Mouse (Mus musculus) regulatory T cell (primary cell): ENCODE measurements at regions not wholly inside any gene's neighbourhood (a gene's known extent, or its start where the extent isn't known, plus 50 kb on each side); places are given as distances from the start of the nearest gene placed in this dataset.
"Not testable (repeated sequence)": the region's sequence is repeated elsewhere in the genome, so short reads cannot be mapped to it uniquely, and the experiment has no call there.

Source experiments
- in situ Hi-C: fragments of 300-600 bp; cut with MboI, MseI; formaldehyde crosslinking; loops from one replicate; pipeline ENCODE4 v1.15.1; 2025; ENCODE audit warnings: high pct_unique_total_duplicates

DNA sequence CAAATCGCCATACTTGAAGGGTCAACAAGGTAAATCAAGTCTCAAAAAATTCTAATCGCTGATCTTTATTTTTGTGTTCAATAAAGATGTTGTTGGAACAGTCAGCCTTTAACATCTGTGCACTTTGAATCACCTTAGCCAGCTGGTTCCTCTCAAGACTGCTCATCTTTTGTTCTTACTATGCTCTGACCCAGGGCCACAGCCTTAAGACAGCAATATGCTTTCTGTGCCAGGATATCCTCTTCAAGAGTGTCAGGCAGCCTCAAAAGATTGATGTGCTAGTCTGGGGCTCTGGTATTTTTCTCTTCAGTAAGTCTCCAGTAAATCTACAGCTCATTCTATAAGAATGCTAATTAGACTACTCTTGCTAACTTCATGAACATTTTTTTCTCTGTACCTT lies 199.9 kb downstream of the Dph6 start:
- in situ Hi-C loops: no loop called here

DNA sequence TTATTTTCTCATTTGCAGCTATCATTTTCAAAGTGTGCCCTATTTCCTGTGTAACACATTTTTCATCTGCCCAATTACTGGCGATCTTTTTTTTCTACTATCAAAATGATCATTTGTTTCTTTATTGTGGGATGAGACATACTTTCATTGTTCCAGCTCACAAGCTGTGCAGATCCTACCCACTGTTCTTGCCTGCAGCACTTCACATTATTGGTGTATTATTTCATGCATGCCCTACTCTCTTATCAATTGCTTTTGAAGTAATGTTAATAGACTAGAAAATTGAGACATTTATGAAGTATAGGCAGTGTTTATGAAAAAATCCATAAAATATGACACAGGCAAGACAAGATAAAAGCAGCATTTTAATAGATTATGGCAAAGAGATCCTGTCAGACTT lies 204.6 kb downstream of the Dph6 start:
- in situ Hi-C loops: no loop called here

GRCm38 (mm10) chr2:114443801-114444200 lies 211.0 kb downstream of the Dph6 start:
- in situ Hi-C loops: no loop called here

DNA sequence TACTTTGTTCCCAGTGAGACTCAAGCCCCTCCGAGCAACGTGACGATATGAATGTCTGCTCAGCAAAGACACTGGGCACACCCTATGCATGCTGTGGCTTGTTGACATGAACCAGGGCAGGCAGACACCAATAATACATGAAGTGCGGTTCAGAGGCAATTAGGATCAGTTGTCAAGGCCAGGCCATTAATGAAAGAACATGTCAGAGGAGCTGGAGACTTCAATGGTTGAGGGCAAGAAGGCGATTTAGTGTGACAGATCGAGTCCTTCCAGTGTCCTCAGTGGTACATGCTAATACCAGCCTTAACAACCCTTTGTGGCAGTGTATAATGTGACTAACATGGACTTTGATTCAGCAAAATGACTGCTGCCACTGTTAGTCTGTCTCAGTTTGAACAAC lies 213.8 kb downstream of the Dph6 start:
- in situ Hi-C loops: no loop called here

- in situ Hi-C loops: loop anchor here (10.0 kb wide), 1 partner anchor 1045 kb away; no protein-coding TSS in a partner anchor
These were observed 215.1 kb downstream of the Dph6 start for GRCm38 (mm10) chr2:114439668-114440067.

GRCm38 (mm10) chr2:114438048-114438447 lies 216.7 kb downstream of the Dph6 start:
- in situ Hi-C loops: loop anchor here (10.0 kb wide), 1 partner anchor 1047 kb away; no protein-coding TSS in a partner anchor

GRCm38 (mm10) chr2:114427426-114428157 lies 226.3 kb upstream of the Zfp770 start:
- in situ Hi-C loops: no loop called here

DNA sequence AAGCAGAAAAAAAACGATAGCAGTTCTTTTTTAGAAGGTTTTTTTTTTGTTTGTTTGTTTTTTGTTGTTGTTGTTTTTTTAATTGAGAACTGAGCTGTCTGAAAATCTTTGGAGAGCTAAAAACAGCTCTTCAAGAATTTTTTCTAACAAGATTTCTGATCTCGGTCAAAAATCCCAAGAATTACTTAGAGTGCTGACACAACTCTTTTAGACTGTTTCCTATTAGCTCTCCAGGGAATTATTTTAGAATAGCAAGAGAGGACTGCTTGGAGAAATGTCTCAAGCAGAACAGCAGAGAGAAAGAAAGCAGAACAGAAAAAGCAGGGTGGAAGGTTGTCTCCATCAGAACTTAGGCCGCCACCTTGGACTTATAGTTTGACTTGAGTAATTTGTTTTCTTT lies 218.1 kb upstream of the Zfp770 start:
- in situ Hi-C loops: no loop called here

GRCm38 (mm10) chr2:114413013-114413412 lies 211.7 kb upstream of the Zfp770 start:
- in situ Hi-C loops: no loop called here

- in situ Hi-C loops: no loop called here
These were observed 210.9 kb upstream of the Zfp770 start for GRCm38 (mm10) chr2:114411940-114412715.

DNA sequence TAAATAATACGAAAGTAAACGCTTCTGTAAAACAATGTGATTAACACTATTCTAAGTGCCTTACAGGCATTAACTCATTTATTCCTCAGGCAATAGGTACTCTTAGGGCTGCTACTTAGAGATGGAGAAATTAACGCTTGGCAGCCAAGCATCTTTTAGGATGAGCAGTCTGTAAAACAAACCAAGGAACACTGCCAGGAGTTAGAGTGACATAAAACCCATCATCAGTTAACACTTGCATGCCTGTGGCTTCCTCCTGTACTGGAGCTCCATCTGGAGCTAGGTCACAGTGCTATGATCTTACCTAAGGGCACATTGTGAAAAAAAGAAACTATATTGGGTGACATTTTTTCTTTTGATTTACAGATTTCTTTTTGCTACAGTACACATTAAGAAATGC lies 209.4 kb upstream of the Zfp770 start:
- in situ Hi-C loops: no loop called here

DNA sequence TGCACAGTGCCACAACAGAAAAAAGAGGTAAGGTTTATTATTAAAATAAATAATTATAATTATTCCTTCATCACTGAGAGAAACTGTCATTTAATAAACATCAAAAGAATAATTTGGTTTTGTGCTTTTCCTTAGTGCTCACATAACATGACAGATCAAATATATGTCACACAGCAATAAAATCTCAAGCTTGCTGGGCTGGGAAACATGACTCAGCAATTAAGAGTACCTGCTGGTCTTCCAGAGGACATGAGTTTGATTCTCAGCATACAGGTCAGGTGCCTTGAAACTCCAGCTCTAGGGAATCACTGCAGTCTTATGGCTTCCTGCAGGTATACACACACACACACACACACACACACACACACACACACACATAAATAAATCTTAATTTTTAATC lies 208.3 kb upstream of the Zfp770 start:
- in situ Hi-C loops: no loop called here

DNA sequence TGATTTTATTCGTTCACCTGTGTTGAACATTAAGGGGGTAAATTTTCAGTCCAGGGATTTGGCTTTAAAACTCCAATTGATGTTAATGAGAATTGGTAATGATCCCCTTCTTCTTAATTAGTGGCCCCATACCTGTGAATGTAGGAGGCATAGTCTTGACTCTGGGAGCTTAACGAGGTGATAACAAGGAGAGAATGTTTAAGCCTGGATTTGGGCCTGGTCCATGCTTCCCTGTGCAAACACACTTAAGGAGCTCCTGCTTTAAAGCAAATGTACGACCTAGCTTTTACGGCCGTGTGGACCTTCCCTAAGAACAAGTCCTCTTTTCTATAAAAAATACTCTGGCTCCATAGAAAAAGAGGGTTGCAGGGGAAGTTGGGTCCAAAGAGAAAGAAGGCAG lies 206.1 kb upstream of the Zfp770 start:
- in situ Hi-C loops: no loop called here

DNA sequence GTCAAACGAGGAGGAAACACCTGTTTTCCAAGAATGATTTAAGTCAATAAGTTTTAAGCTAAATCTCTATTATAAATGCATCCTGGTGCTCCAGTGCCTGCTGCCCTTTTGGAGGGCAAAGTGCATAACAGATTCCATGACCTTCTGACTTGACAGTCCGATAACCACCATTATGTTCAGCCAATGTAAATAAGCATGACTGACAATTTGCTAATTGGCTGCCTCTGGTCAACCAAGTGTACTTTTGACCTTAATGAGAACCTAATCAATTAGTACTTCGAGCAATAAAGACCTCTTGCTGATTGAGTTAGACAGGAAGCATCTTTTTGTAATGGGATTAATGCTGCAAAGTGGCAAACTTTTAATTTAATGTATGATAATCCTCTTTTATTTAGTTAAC lies 183.3 kb upstream of the Zfp770 start:
- in situ Hi-C loops: no loop called here

- in situ Hi-C loops: no loop called here
These were observed 177.7 kb upstream of the Zfp770 start for GRCm38 (mm10) chr2:114378844-114379533.

- in situ Hi-C loops: no loop called here
These were observed 172.2 kb upstream of the Zfp770 start for GRCm38 (mm10) chr2:114373476-114373875.

- in situ Hi-C loops: not testable (repeated sequence)
These were observed 152.6 kb upstream of the Zfp770 start for GRCm38 (mm10) chr2:114353876-114354275.

- in situ Hi-C loops: no loop called here
These were observed 139.5 kb upstream of the Zfp770 start for GRCm38 (mm10) chr2:114340578-114341293.

- in situ Hi-C loops: no loop called here
These were observed 100.5 kb upstream of the Zfp770 start for GRCm38 (mm10) chr2:114301746-114302145.

- in situ Hi-C loops: loop anchor here (25.0 kb wide), 1 partner anchor 1333 kb away; no protein-coding TSS in a partner anchor
These were observed 93.8 kb upstream of the Zfp770 start for GRCm38 (mm10) chr2:114295110-114295509.

- in situ Hi-C loops: loop anchor here (25.0 kb wide), 1 partner anchor 1329 kb away; no protein-coding TSS in a partner anchor
These were observed 90.1 kb upstream of the Zfp770 start for GRCm38 (mm10) chr2:114291387-114291786.
